Mouse (Mus musculus) lung, embryonic 16.5 days (tissue): ENCODE measurements around the gene Mat1a. TPM values are rescaled to one million over a fixed set of nuclear protein-coding genes. Genes with fewer than 3 reads are reported as not detected.

Source experiments
- ATAC-seq: fragments of 200-750 bp; cut with Nextera tagmentation; 2 replicates; pipeline ENCODE4 v1.8.0; 2017; ENCODE audit warnings: low read depth, mild to moderate bottlenecking, moderate library complexity
- H3K27ac ChIP-seq: fragments of 300-500 bp; sonication (generic); 2 replicates; pipeline ENCODE4 v1.5.1; 2014; ENCODE audit warnings: mild to moderate bottlenecking, control low read depth, low read length
- H3K27me3 ChIP-seq: fragments of 300-500 bp; sonication (generic); 2 replicates; pipeline ENCODE4 v1.6.1; 2014; ENCODE audit warnings: low read depth, low read length, mixed read lengths; ENCODE audit not compliant: control insufficient read depth, insufficient read depth
- H3K36me3 ChIP-seq: fragments of 300-500 bp; sonication (generic); 2 replicates; pipeline ENCODE4 v1.6.1; 2014; ENCODE audit warnings: low read length; ENCODE audit not compliant: control insufficient read depth, insufficient read depth
- H3K4me1 ChIP-seq: fragments of 300-500 bp; sonication (generic); replicated peaks from 2 replicates; pipeline ENCODE4 v1.6.1; 2014; ENCODE audit warnings: low read length, mixed read lengths; ENCODE audit not compliant: control insufficient read depth, insufficient read depth
- H3K4me2 ChIP-seq: fragments of 300-500 bp; sonication (generic); 2 replicates; pipeline ENCODE4 v1.6.1; 2014; ENCODE audit warnings: low read depth, low read length, control low read depth
- H3K4me3 ChIP-seq: fragments of 300-500 bp; sonication (generic); 2 replicates; pipeline ENCODE4 v1.5.1; 2014; ENCODE audit warnings: mild to moderate bottlenecking, low read length, control low read depth
- H3K9ac ChIP-seq: fragments of 300-500 bp; sonication (generic); 2 replicates; pipeline ENCODE4 v1.6.1; 2014; ENCODE audit warnings: low read length, control low read depth
- H3K9me3 ChIP-seq: fragments of 300-500 bp; sonication (generic); 2 replicates; pipeline ENCODE4 v1.6.1; 2016; ENCODE audit warnings: low read length; ENCODE audit not compliant: control insufficient read depth
- WGBS: fragments of 180-500 bp; shearing (Covaris S2); extraction: QIAGEN DNeasy Blood & Tissue Kit; methylation state at CpG from one replicate; pipeline ENCODE4 v1.1.7; 2014; 5-methylcytosine and 5-hydroxymethylcytosine counted together
- polyA plus RNA-seq: library from polyadenylated mRNA; unstranded; fragments of >200 nt; fragmentation: Nextera tagmentation; extraction: Ambion mirVana; gene quantifications from 2 replicates; pipeline ENCODE4 v1.2.1, GENCODE M21; 2015

Mat1a gene
- polyA plus RNA-seq, 1 experiment from 2014 or later: 6.7 TPM

GRCm38 (mm10) chr14:41090777-41091176, 14.1 kb upstream of the Mat1a start:
- H3K9ac ChIP-seq: no peak overlapping the region
- H3K4me1 ChIP-seq: no peaks in the 10 kb centered on the region
- no peak overlapping the region for H3K4me3 ChIP-seq
- no peaks in the 10 kb centered on the region for H3K9me3 ChIP-seq
- no peaks in the 10 kb centered on the region for H3K27me3 ChIP-seq
- H3K4me2 ChIP-seq: no peak overlapping the region
- 0 out of 2 replicates have a peak, but pooled peaks have one; percentile 23 for ATAC-seq
- 42% methylated on average over 8 of the region's 8 CpGs for WGBS
- H3K27ac ChIP-seq: no peak overlapping the region
- no peaks in the 10 kb centered on the region for H3K36me3 ChIP-seq

GRCm38 (mm10) chr14:41094114-41094513, 10.7 kb upstream of the Mat1a start:
- Histone ChIP-seq H3K4me2 (no peak overlapping the region), H3K27ac (no peak overlapping the region), H3K9me3 (no peaks in the 10 kb centered on the region), H3K27me3 (no peaks in the 10 kb centered on the region), H3K9ac (no peak overlapping the region), H3K4me1 (no peaks in the 10 kb centered on the region), H3K4me3 (no peak overlapping the region), H3K36me3 (no peaks in the 10 kb centered on the region)
- no peak for ATAC-seq
- 46% methylated on average over 1 of the region's 1 CpGs for WGBS

GRCm38 (mm10) chr14:41096296-41096860, 8.5 kb upstream of the Mat1a start:
- Histone ChIP-seq H3K9ac (no peak overlapping the region), H3K4me2 (no peak overlapping the region), H3K27me3 (no peaks in the 10 kb centered on the region), H3K36me3 (no peaks in the 10 kb centered on the region), H3K4me1 (no peaks in the 10 kb centered on the region), H3K27ac (no peak overlapping the region), H3K9me3 (no peaks in the 10 kb centered on the region), H3K4me3 (no peak overlapping the region)
- no peak for ATAC-seq
- WGBS: 85% methylated on average over 3 of the region's 3 CpGs

GRCm38 (mm10) chr14:41098726-41099125, 6.1 kb upstream of the Mat1a start:
- WGBS: 89% methylated on average over 1 of the region's 1 CpGs
- Histone ChIP-seq H3K4me2 (no peak overlapping the region), H3K27me3 (no peaks in the 10 kb centered on the region), H3K27ac (no peak overlapping the region), H3K9ac (no peak overlapping the region), H3K36me3 (no peaks in the 10 kb centered on the region), H3K9me3 (no peaks in the 10 kb centered on the region), H3K4me1 (no peaks in the 10 kb centered on the region), H3K4me3 (no peak overlapping the region)
- ATAC-seq: no peak

GRCm38 (mm10) chr14:41100712-41101111, 4.1 kb upstream of the Mat1a start:
- Histone ChIP-seq H3K27me3 (no peaks in the 10 kb centered on the region), H3K27ac (no peak overlapping the region), H3K36me3 (no peaks in the 10 kb centered on the region), H3K4me2 (no peak overlapping the region), H3K9me3 (no peaks in the 10 kb centered on the region), H3K9ac (no peak overlapping the region), H3K4me1 (no peaks in the 10 kb centered on the region), H3K4me3 (no peak overlapping the region)
- WGBS: 57% methylated on average over 3 of the region's 3 CpGs
- no peak for ATAC-seq

- no peak overlapping the region for H3K27ac ChIP-seq
- no peaks in the 10 kb centered on the region for H3K36me3 ChIP-seq
- H3K4me2 ChIP-seq: no peak overlapping the region
- H3K27me3 ChIP-seq: no peaks in the 10 kb centered on the region
- 73% methylated on average over 5 of the region's 5 CpGs for WGBS
- no peak overlapping the region for H3K4me3 ChIP-seq
- no peak overlapping the region for H3K9ac ChIP-seq
- no peaks in the 10 kb centered on the region for H3K4me1 ChIP-seq
- no peak for ATAC-seq
- no peaks in the 10 kb centered on the region for H3K9me3 ChIP-seq
Observed at GRCm38 (mm10) chr14:41101242-41101641, 3.6 kb upstream of the Mat1a start.

GRCm38 (mm10) chr14:41102269-41102668, 2.6 kb upstream of the Mat1a start:
- H3K9me3 ChIP-seq: no peaks in the 10 kb centered on the region
- ATAC-seq: no peak
- 38% methylated on average over 2 of the region's 2 CpGs for WGBS

GRCm38 (mm10) chr14:41111031-41111668, 6.3 kb downstream of the Mat1a start:
- Histone ChIP-seq H3K27me3 (no peaks in the 10 kb centered on the region), H3K9ac (no peak overlapping the region), H3K4me2 (no peak overlapping the region), H3K4me1 (no peaks in the 10 kb centered on the region), H3K4me3 (no peak overlapping the region), H3K27ac (no peak overlapping the region), H3K9me3 (no peaks in the 10 kb centered on the region), H3K36me3 (no peaks in the 10 kb centered on the region)
- 79% methylated on average over 7 of the region's 7 CpGs for WGBS
- no peak for ATAC-seq

More at GRCm38 (mm10) chr14:41102269-41102668, 2.6 kb upstream of the Mat1a start:
- Histone ChIP-seq H3K9ac (no peak overlapping the region), H3K27ac (no peak overlapping the region), H3K36me3 (no peaks in the 10 kb centered on the region), H3K4me1 (no peaks in the 10 kb centered on the region), H3K4me3 (no peak overlapping the region), H3K4me2 (no peak overlapping the region), H3K27me3 (no peaks in the 10 kb centered on the region)

- H3K9me3 ChIP-seq: no peaks in the 10 kb centered on the region
- ATAC-seq: no peak
- WGBS: 72% methylated on average over 4 of the region's 4 CpGs
Observed at GRCm38 (mm10) chr14:41112944-41113343, 8.1 kb downstream of the Mat1a start.

More at GRCm38 (mm10) chr14:41112944-41113343, 8.1 kb downstream of the Mat1a start:
- Histone ChIP-seq H3K4me1 (no peaks in the 10 kb centered on the region), H3K4me3 (no peak overlapping the region), H3K27ac (no peak overlapping the region), H3K4me2 (no peak overlapping the region), H3K36me3 (no peaks in the 10 kb centered on the region), H3K9ac (no peak overlapping the region), H3K27me3 (no peaks in the 10 kb centered on the region)
